Mouse (Mus musculus) hindbrain, embryonic 15.5 days (tissue): ENCODE results near the gene Cd177. TPM values are rescaled to one million over a fixed set of nuclear protein-coding genes. Genes with fewer than 3 reads are reported as not detected.
"Not testable (repeated sequence)": the region's sequence is repeated elsewhere in the genome, so short reads cannot be mapped to it uniquely, and the experiment has no call there.

Experiments
- ATAC-seq: fragments of 200-750 bp; cut with Nextera tagmentation; 2 replicates; pipeline ENCODE4 v1.8.0; 2017; ENCODE audit warnings: low read depth, moderate number of reproducible peaks, moderate TSS enrichment; ENCODE audit not compliant: low FRiP score
- H3K27ac ChIP-seq: fragments of 300-500 bp; sonication (generic); replicated peaks from 2 replicates; pipeline ENCODE4 v1.5.1; 2015; ENCODE audit warnings: mild to moderate bottlenecking, inconsistent platforms
- H3K27me3 ChIP-seq: fragments of 300-500 bp; sonication (generic); 2 replicates; pipeline ENCODE4 v1.6.1; 2015; ENCODE audit warnings: control low read depth, inconsistent platforms
- H3K36me3 ChIP-seq: fragments of 300-500 bp; sonication (generic); 2 replicates; pipeline ENCODE4 v1.6.1; 2015; ENCODE audit warnings: control low read depth, inconsistent platforms
- H3K4me1 ChIP-seq: fragments of 300-500 bp; sonication (generic); replicated peaks from 2 replicates; pipeline ENCODE4 v1.6.1; 2015; ENCODE audit warnings: control low read depth, inconsistent platforms
- H3K4me2 ChIP-seq: fragments of 300-500 bp; sonication (generic); 2 replicates; pipeline ENCODE4 v1.6.1; 2015; ENCODE audit warnings: moderate library complexity, mild to moderate bottlenecking, inconsistent platforms
- H3K4me3 ChIP-seq: fragments of 300-500 bp; sonication (generic); 2 replicates; pipeline ENCODE4 v1.5.1; 2015; ENCODE audit warnings: mild to moderate bottlenecking, inconsistent platforms
- H3K9ac ChIP-seq: fragments of 300-500 bp; sonication (generic); 2 replicates; pipeline ENCODE4 v1.6.1; 2015; ENCODE audit warnings: inconsistent platforms
- H3K9me3 ChIP-seq: fragments of 300-500 bp; sonication (generic); 2 replicates; pipeline ENCODE4 v1.6.1; 2016; ENCODE audit warnings: control low read depth, inconsistent platforms
- WGBS: fragments of 180-500 bp; shearing (Covaris S2); methylation state at CpG from one replicate; pipeline ENCODE4 v1.1.7; 2015; 5-methylcytosine and 5-hydroxymethylcytosine counted together
- polyA plus RNA-seq: library from polyadenylated mRNA; unstranded; fragments of >200 nt; fragmentation: Nextera tagmentation; extraction: Ambion mirVana; gene quantifications from 2 replicates; pipeline ENCODE4 v1.2.1, GENCODE M21; 2015

The Cd177 gene
- 0.26 and 0.49 TPM in 2 replicates for polyA plus RNA-seq

DNA sequence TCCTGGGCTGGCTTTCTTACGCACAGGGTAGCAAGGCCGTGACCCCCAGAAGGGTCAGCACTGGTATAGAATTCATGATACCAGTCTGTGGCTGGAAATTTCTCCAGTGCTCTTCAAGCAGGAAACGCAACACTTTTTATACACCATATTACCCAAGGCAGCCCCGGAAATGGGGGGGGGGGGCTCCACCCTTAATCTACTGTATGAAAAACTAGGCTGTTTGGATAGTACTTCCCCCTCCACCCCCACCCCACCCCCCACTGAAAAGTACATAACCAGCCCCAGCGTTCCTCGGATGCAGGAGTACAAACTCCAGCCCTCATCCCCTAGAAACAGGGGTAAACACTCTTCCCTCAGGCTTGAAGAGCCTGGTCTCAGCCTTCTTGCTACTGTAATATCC is at the start of gene Cd177:
TSS of gene Cd177 (minus strand) at position 101 of the 400 bp plus-strand sequence.
- H3K9me3 ChIP-seq, result no peaks in the 10 kb centered on the region
- H3K4me3 ChIP-seq, result no peak within 1 kb of the TSS
- no peak within 1 kb of the TSS for H3K9ac ChIP-seq
- H3K27me3 ChIP-seq, result no peaks in the 10 kb centered on the region
- ATAC-seq, result no peak
- no peak within 1 kb of the TSS for H3K4me2 ChIP-seq
- no peak within 1 kb of the TSS for H3K27ac ChIP-seq
- no peaks in the 10 kb centered on the region for H3K4me1 ChIP-seq
- 86% methylated on average over 6 of the region's 6 CpGs for WGBS
- H3K36me3 ChIP-seq, result no peaks in the 10 kb centered on the region

DNA sequence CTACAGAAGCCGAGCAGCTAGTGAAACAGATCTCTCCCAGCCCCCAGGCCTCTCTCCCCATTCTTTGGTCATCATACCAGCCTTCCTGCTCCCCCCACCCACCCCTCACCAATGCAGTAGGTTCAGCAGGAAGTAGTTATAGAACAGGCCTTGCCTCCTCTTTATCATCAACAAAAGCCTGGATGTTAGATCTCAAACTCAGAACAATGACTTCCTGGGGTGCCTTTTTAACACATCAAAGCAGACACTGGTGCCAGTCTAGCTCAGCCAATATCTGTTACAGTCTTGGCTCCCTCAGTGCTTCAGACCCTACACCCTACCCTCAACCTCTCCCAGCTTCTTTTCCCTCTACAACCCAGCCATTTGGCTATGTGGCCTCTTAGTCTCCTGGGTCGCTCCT is 48.9 kb upstream of the Cd177 start:
- Histone ChIP-seq H3K36me3 (no peaks in the 10 kb centered on the region), H3K9me3 (no peaks in the 10 kb centered on the region), H3K27me3 (no peaks in the 10 kb centered on the region), H3K27ac (no peak overlapping the region), H3K4me3 (no peak overlapping the region), H3K4me2 (no peak overlapping the region), H3K4me1 (no peaks in the 10 kb centered on the region), H3K9ac (no peak overlapping the region)
- ATAC-seq, result no peak
- WGBS, result 18% methylated on average over 2 of the region's 2 CpGs

DNA sequence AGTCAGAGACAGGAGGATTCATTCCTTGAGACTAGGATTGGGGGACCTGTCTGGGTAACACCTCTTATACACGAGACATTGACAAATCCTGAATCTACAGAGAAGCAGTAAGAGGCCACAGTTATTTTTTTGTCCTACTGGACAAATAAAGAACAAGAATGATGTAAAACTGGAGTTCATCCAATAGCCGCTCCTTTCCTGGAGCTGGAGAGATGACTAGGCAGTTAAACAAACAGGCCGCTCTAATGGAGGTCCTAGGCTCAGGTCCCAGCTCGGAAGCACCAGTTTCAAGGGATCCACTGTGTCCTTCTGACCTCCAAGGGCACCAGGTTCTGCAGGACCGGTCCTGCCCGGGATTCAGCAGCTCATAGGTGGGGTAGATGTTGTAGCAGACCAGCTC is 44.7 kb upstream of the Cd177 start:
- Histone ChIP-seq H3K4me1 (no peaks in the 10 kb centered on the region), H3K4me2 (no peak overlapping the region), H3K4me3 (no peak overlapping the region), H3K27me3 (no peaks in the 10 kb centered on the region), H3K36me3 (no peaks in the 10 kb centered on the region), H3K9ac (no peak overlapping the region), H3K9me3 (no peaks in the 10 kb centered on the region), H3K27ac (no peak overlapping the region)
- ATAC-seq, result no peak
- 74% methylated on average over 6 of the region's 6 CpGs for WGBS

DNA sequence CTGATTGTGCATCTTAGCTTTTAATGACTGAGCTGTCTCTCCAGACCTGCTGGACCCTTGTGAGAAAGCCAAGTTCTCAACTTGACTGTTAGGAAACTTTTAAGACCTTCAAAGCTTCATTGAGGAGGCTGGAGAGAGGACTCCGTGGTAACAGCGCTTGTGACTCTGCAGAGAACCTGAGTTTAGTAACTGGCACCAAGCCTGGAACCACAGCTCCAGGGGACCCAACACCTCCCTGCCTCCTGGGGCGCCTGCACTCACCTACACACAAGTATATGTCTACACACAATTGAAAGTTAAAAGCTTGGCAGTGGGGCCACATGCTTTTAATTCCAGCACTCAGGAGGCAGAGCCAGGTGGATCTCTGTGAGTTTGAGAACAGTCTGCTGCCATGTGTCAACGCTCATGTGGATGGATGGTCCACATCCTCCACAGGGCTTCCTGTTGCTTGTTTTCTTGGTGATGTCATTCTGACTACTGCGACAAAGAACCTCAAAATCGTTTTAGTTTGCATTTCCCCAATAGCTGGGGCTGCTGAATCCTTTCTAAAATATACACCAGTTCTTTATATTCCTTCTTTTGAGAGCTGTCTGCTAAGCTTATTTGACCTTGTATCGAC is 42.1 kb upstream of the Cd177 start:
- no peak for ATAC-seq
- H3K4me2 ChIP-seq, result no peak overlapping the region
- 82% methylated on average over 7 of the region's 7 CpGs for WGBS

DNA sequence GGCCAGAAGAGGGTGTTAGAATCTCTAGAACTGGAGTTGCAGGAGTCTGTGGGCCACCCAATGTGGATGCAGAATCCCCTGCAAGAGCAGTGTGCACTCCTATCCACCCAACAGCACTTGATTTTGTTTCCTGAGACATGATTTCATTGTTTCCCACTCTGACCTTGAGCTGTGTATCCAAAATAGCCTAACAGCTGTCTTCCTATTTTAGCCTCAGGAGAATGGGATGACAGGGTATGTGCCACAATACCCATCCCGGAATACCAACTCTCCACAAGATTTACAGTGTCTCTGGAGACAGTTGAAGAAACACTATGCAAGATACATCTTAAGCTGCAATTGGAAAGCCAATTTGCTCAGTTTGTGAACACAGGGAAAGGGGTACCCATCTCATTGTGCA is 37.8 kb upstream of the Cd177 start:
- no peak overlapping the region for H3K27ac ChIP-seq
- 100% methylated on average over 1 of the region's 1 CpGs for WGBS
- H3K4me1 ChIP-seq, result no peaks in the 10 kb centered on the region
- no peak overlapping the region for H3K9ac ChIP-seq
- H3K36me3 ChIP-seq, result no peaks in the 10 kb centered on the region
- peaks cover 12% of the 10 kb centered on the region; the same call in 1 of the 2 replicates for H3K9me3 ChIP-seq
- no peak for ATAC-seq
- H3K4me2 ChIP-seq, result no peak overlapping the region
- no peaks in the 10 kb centered on the region for H3K27me3 ChIP-seq
- no peak overlapping the region for H3K4me3 ChIP-seq

More for the DNA sequence above, 42.1 kb upstream of the Cd177 start:
- Histone ChIP-seq H3K4me1 (no peaks in the 10 kb centered on the region), H3K36me3 (no peaks in the 10 kb centered on the region), H3K9ac (no peak overlapping the region), H3K9me3 (no peaks in the 10 kb centered on the region), H3K27ac (no peak overlapping the region), H3K27me3 (no peaks in the 10 kb centered on the region), H3K4me3 (no peak overlapping the region)

DNA sequence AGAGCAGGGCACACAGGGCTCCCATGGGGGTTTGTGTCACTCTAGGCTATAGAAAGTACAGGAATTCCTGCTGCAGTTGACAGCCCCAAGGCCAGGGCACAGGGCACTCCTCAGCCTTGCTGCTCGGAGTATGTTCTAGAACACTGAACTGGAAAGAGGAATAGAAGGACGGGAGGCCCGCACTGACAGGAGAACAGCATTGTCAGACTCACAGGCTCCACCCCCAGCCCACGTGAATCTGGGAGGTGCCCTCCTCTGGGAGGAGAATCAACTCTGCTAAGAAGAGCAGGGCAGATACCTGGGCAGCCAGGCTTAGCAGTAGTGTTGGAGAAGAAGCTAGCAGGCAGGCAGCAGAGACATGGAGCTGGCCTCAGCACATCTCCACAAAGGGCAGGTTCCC is 16.8 kb upstream of the Cd177 start, which contains the start of gene Ceacam10:
TSS of gene Ceacam10 (plus strand) at position 289 of the 400 bp plus-strand sequence.
- not testable (repeated sequence) for H3K36me3 ChIP-seq, H3K4me1 ChIP-seq, ATAC-seq, H3K9me3 ChIP-seq, H3K9ac ChIP-seq, H3K4me3 ChIP-seq, H3K27me3 ChIP-seq, H3K4me2 ChIP-seq, H3K27ac ChIP-seq
- WGBS, result 46% methylated on average over 4 of the region's 4 CpGs

DNA sequence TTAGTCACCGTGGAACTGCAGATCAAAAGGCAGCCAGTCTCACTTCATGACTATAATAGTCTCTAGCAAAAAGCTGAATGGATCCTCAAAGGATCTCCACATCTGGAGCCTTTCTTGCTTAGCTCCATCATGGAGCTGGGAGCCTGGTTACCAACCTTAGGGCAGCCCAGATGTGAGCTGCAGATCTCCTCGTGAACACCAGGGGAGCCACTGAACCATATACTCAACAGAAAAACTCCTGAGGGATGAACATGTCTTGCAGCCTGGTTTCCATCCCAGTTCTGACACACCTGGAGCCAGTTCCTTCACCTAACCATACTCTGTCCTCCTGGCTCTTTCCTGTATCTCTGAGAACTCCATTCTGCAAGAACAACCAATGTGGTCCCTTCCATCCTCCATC is 16.0 kb upstream of the Cd177 start:
- ATAC-seq, result no peak
- Histone ChIP-seq H3K27ac (no peak overlapping the region), H3K36me3 (no peaks in the 10 kb centered on the region), H3K4me1 (no peaks in the 10 kb centered on the region), H3K4me2 (no peak overlapping the region), H3K9ac (no peak overlapping the region), H3K27me3 (no peaks in the 10 kb centered on the region), H3K9me3 (no peaks in the 10 kb centered on the region), H3K4me3 (no peak overlapping the region)
- 75% methylated on average over 2 of the region's 2 CpGs for WGBS

DNA sequence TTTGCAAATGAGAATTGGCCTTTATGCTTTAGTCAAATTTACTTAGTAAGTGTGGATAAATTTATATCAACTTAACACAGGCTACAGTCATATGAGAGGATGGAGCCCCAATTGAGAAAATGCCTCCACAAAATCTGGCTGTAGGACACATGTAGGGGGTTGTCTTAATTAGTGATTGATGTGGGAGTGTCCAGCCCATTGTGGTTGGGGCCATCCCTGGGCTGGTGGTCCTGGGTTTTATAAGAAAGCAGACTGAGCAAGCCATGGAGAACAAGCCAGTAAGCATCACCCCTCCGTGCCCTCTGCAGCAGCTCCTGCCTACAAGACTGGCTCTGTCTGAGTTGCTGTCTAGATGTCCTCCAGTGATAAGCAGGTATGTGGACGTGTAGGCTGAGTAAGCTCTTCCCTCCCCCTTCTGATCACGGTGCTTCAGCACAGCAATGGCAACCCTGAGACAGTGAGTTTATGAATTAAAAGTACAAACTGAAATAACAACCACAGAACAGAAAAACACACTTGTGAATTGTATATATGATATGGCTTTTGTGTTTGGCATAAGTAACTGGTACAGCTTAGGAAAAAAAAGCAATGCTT is 13.9 kb upstream of the Cd177 start:
- WGBS, result 54% methylated on average over 3 of the region's 3 CpGs
- ATAC-seq, result no peak
- no peaks in the 10 kb centered on the region for H3K36me3 ChIP-seq
- no peaks in the 10 kb centered on the region for H3K9me3 ChIP-seq
- no peak overlapping the region for H3K4me2 ChIP-seq
- H3K4me1 ChIP-seq, result no peaks in the 10 kb centered on the region
- no peak overlapping the region for H3K9ac ChIP-seq
- H3K27me3 ChIP-seq, result no peaks in the 10 kb centered on the region
- H3K4me3 ChIP-seq, result no peak overlapping the region
- no peak overlapping the region for H3K27ac ChIP-seq

DNA sequence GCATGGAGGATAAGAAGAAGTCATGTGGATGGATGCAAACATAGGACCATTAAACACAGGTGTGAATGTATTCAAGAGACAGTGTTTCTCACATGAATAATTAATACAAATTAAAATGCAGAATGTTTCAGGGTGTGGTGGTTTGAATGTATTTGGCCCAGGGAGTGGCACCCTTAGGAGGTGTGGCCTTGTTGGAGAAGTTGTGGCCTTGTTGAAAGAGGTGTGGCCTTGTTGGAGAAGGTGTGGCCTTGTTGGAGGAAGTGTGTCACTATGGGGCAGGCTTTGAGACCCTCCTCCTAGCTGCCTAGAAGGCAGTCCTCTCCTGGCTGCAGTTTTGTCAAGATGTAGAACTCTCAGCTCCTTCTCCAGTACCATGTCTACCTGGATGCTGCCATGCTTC is 11.2 kb upstream of the Cd177 start:
- H3K36me3 ChIP-seq, result no peaks in the 10 kb centered on the region
- H3K9me3 ChIP-seq, result no peaks in the 10 kb centered on the region
- no peak for ATAC-seq
- no peaks in the 10 kb centered on the region for H3K4me1 ChIP-seq
- no peak overlapping the region for H3K4me2 ChIP-seq
- H3K27me3 ChIP-seq, result no peaks in the 10 kb centered on the region
- no peak overlapping the region for H3K4me3 ChIP-seq
- no peak overlapping the region for H3K9ac ChIP-seq
- H3K27ac ChIP-seq, result no peak overlapping the region

DNA sequence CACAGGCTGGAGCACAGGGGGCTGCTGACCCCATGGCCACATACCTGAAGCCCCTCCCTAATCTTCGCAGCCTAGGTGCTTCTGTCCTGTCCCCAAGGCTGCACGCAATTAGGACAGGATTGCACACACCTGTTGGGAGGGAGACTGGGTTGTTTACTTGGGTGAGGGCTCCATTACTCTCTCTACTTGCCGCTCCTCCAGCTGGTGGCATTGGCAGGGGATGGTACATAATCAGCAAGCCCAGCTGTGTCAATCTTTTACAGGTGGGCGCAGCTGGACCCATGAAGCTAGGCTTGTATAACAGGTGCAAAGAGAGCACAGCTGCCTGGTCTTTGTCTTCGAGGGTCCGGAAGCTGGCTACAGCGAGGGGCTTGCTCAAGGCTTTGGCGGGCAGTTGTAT is 2.5 kb upstream of the Cd177 start:
- 93% methylated on average over 8 of the region's 8 CpGs for WGBS

DNA sequence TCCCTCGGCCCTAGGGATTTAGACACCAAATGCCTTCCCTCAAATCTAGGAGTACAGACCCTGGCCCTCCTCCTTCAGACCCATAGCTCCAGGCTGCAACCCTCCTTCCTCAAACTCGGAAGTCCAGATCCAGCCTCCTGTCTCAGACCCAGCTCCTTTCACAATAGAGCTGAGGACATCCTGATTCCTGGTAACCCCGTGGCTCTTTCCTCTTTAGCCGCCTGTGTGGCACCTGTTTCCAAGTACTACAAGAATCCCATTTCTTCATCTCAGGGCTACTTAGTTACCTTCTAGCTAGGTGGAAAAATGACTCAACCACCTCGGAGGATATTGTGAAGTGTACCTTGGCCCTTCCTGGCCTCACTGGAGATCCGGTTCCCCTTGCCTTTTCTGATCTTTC is 1.1 kb upstream of the Cd177 start:
- Histone ChIP-seq H3K36me3 (no peaks in the 10 kb centered on the region), H3K4me2 (no peak overlapping the region), H3K9me3 (no peaks in the 10 kb centered on the region), H3K4me3 (no peak overlapping the region), H3K4me1 (no peaks in the 10 kb centered on the region), H3K9ac (no peak overlapping the region), H3K27ac (no peak overlapping the region), H3K27me3 (no peaks in the 10 kb centered on the region)
- ATAC-seq, result no peak
- WGBS, result 81% methylated on average over 6 of the region's 6 CpGs

More for the DNA sequence above, 2.5 kb upstream of the Cd177 start:
- no peak for ATAC-seq
- Histone ChIP-seq H3K27ac (no peak overlapping the region), H3K9ac (no peak overlapping the region), H3K9me3 (no peaks in the 10 kb centered on the region), H3K4me2 (no peak overlapping the region), H3K4me3 (no peak overlapping the region), H3K27me3 (no peaks in the 10 kb centered on the region), H3K4me1 (no peaks in the 10 kb centered on the region), H3K36me3 (no peaks in the 10 kb centered on the region)

DNA sequence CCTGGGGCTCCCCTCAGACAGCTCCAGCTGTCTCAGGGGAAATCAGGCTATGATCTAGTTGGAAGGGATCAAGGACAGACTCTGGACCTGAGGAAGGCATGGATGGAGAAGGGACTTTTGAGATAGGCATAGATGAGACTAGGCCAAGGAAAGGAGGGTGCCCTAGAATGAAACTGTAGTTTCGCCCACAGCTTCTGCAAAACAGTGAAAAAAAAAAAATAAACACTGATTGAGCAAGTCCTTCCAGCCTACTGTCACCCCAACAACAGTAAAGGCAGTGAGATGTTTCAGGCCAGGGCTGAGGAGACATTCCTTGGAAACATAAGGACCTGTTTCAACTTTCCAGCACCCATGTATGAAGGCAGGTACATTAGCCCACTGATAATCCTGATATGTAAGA is 1.6 kb downstream of the Cd177 start:
- Histone ChIP-seq H3K27ac (no peak overlapping the region), H3K4me2 (no peak overlapping the region), H3K27me3 (no peaks in the 10 kb centered on the region), H3K9me3 (no peaks in the 10 kb centered on the region), H3K4me1 (no peaks in the 10 kb centered on the region), H3K4me3 (no peak overlapping the region), H3K36me3 (no peaks in the 10 kb centered on the region), H3K9ac (no peak overlapping the region)
- ATAC-seq, result no peak
- WGBS, result 92% methylated on average over 1 of the region's 1 CpGs

DNA sequence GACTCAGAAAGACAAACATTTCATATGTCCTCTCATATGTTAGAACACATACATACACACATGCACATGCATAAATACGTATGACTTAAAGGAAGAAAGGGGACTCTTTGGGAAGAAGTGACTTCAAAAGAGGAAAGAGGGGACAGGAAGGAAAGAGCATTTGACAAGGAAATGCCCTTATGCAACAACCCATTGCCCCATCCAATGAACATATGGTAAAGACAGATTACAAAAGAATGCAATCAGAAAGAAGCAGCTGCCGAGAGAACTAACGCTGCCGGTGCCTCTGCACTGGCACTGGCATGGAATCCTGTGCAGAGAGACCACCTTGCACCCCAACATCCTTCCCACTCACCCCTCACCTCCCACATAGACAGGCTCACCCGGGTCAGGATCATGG is 6.6 kb downstream of the Cd177 start:
- Histone ChIP-seq H3K4me1 (peaks cover 11% of the 10 kb centered on the region; the same call in 1 of the 2 replicates), H3K9me3 (no peaks in the 10 kb centered on the region), H3K4me2 (no peak overlapping the region), H3K27me3 (no peaks in the 10 kb centered on the region), H3K36me3 (no peaks in the 10 kb centered on the region), H3K9ac (no peak overlapping the region), H3K4me3 (no peak overlapping the region), H3K27ac (no peak overlapping the region)
- no peak for ATAC-seq
- WGBS, result 82% methylated on average over 5 of the region's 5 CpGs
